Mouse (Mus musculus): ENCODE results near the gene Pus1.

GRCm38 (mm10) chr5:110779276-110779997 is 1.0 kb downstream of the Pus1 start:
- TF ChIP-seq CTCF (IDR thresholded peaks at IDR 0.05; ENCODE audit: control insufficient read depth, insufficient read depth, low read length) (no peak), POLR2A (IDR thresholded peaks at IDR 0.05; ENCODE audit: borderline replicate concordance, control insufficient read depth, low read depth, low read length) (no peak)

Measured in bone marrow, adult 2 months (tissue).